Mouse (Mus musculus) thymus, postnatal 4 days (tissue): Measurements from ENCODE around the gene Rpa3.

Experiments used
- DNase-seq: peaks from one replicate; pipeline ENCODE4 v3.0.0; 2021

Gene Rpa3

DNA sequence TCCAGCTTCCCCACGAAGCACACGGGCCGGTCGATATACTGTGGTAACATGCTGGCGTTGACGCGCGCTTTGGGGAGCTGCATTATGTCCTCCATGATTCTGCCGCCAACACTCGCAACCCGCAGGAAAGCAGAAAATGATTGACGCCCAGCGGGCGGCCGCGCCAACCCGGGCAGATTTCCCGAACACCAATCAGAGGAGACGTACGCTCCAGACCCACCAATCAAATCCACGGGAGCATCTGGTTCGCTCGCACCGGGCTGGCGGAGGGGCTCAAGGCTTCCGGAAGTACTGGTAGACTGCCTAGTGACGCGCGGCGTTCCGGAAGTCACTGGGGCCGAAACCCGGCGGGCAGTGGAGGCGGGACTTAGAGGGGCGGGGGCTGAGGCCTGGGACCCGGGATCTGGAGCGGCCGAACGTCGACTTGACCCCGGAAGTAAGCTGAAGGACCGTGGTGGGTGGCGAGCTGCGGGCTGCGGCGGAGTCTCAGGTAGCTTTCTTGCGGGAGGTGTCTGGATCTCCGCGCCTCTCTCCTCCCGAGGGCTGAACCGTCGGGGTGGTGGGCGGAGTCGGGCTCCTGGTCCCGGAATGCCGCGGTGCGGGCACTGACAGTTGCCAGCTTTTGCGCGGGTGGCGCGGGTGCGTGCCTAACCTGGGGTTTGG lies at the start of gene Rpa3, which contains the start of the genes Umad1 and Gm45062:
Gene Rpa3 (minus strand): TSS at position 170 of the 663 bp plus-strand sequence.
Gene Umad1 (plus strand): TSS at position 285 of the 663 bp plus-strand sequence.
Gene Gm45062 (plus strand): TSS at position 447 of the 663 bp plus-strand sequence.
- DNase-seq = peak; percentile 93

DNA sequence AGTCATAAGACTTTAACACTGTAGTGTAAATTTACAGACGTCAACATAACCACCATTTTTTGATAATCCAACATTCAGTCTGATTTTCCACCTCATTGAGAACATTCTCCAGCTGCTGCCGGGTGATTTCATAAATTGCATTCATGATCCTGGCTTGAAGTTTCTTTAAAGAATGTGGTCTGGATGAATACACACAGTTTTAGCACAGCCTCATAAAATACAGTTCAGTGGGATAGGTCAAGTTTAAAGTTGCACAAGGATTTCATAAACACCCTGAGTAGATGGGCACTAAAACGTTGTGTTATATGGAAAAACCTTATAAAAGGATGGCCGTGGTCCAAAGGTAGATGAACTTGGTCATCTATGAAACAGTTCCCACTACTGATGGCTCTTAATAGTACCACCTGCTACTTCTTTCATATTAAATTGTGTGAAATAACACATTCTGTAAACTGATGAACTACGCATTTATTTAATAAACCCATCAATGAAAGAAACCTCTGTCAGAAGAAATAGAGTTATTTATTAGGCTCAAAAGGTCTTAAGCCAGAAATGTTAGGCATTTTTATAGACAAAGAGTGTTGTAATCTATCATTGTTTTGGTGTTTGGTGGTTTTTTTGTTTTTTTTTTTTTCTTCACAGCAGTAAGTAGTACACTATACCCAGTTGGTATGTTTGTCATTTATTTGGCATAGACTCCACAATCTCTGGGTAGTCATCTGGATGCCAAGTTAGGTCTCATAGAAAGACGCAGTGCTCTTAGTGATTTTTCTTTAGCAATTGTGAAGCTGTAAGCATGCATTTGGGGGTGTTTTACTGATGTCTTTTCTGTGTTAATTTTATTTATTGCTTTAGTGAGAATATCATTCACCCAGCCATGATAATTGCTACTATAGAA lies 49.2 kb upstream of the Rpa3 start:
- no peak for DNase-seq

DNA sequence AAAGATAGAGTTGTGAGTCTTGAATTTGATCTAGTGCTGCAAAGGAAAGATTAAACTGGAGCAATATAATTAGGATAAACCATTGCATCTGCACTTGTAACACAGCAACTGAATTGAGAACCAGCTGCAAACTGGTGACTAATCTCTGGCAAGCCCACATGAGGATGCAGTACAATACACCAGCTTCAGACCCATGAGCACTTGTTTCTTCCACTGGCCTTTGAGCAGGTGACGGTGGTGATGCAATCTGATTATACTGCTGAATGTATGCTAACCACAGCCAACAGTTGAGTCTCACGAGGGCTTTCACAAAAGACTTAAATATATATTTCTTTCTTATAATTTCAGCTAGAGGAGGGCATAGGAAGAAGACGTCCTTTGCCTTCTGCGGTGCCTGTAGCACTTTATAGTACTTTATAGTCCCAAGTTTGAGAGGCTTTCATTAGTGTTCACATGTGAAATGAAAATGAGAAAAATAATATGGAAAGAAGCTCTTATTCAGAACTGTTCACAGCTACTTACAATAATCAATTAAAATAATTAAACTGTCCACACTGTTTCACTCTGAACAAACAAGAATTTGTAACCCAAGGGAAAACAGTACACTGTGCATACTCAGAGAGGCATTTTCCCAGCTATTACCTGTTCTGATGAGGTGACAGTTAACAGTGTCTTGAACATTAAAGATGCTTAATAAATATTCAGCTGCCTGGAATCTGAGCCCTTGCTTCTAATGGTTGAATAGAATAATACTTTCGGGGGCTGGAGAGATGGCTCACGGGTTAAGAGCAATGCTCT lies 40.3 kb upstream of the Rpa3 start:
- peak; percentile 42 for DNase-seq

DNA sequence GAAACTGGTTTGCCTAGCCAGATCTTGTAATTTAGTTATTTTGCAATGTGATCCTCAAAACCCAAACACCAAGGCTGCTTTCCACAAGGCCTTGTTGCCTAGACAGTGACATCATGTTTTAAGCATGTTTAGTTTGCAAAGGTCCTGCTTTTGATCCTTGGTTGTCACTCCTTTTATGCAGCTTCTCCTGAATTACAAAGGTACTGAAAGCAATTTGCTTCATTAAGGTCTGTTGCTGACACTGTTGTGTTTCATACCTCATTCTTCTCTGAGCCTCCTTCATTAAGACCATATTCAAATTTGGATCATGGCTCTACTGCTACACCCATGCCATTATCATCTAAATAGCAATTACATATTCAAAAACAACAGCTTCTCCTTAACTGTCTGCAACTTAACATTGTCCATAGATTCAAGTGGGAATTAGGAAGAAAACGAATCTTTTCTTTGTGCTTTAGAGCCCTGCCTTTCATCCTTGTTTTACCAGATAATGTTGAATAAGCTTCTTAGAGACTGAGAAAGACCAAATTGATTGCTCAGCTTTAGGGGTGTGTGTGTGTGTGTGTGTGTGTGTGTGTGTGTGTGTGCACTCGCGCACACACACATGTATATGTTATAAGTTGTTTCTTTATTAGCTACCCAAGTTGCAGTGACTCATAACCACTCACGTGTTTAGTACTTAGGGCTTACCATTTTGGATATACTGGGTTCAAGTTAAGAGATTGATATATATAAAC lies 35.2 kb upstream of the Rpa3 start:
- DNase-seq = no peak

DNA sequence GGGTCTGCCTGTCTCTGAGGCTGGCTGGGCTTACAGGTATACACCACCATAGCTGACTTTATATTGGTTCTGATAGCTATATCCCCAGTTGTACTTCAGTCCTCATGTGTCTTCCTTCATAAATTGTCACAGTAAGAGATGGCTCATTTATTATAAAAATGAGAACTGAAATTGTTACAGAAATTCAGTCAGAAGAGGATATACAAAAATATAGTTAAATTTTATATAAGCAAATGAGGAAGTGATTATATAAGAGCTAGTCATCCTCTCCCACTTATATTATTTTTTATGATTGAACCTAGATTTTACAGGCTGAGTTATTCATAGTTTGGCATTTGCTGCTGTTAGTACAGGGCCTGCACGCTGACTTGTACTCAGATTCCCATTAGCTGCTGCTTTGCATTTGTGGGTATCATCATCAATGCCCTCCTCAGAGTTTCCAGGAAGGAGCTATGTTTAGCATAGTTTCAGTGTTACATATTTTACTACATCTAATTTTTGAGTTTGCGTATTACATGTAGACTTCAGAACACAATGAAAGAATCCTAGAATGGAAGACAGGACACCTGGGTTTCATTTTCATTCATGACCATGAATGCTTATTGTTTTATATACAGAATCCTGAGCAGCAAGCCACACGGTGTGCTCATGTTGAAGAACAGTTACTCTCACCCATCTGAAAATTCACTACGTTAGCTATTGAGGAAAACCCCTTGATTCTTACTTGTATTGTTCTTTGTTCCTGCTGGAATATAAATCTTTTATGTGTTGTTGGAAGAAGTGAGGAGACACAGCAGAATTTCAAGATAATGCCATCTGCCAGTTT lies 30.0 kb upstream of the Rpa3 start:
- no peak for DNase-seq

DNA sequence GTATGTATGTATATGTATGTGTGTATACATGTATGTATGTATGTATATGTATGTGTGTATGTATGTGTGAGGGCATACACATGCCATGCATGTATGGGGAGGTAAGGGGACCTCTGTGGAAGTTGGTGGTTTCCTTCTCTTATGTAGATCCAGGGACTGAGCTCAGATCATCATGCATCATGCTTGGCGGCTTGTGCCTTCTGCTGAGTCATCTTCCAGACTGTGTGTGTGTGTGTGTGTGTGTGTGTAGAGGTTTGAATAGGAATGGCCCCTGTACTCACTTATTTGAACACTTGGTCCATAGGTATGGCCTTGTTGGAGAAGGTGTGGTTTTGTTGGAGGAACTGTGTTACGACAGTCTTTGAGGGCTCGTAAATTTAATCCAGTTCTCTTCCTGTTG lies 27.2 kb upstream of the Rpa3 start:
- no peak for DNase-seq

DNA sequence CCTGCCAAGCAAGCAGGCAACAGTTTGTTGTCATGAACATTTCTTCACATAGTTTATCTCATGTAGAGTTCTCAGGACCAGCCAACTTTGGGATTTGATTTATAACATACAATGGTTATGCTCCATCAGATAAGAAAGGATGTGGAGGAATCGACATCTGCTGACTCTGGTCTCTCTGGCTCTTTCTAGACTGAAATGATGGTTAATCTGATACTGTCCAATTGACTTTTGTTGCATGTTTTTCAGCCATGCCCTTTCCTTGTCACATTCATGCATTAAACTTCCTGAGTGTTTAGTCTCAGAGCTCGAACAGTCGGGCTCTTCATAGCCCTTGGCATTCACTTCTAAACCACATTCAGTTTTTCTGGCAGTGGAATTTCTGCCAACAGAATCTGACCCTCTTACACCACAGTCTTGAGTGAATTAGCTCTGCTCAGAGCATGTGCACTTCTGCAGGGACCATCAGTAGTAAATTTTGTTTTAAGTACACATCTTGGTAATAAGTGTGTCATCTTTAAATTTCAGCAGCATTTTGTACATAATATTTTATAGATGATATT lies 26.5 kb upstream of the Rpa3 start:
- DNase-seq = no peak

DNA sequence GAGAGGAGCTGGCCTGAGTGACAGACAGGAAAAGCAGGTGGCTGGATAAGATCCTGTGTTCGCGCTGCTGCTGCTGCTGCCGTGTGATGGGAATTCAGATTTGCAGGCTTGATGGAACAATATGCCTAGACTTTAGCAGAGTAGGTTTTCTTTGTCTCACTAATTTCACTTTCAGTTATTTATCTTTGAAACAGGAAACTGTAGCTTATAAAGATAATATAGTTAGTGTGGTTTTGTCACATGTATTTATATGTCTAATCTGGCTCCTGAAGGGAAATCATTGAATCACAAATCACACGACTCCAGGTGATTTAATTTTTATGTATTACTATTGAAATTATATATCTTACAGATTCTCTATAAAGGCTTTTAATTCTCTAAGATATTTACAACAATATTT lies 24.3 kb upstream of the Rpa3 start:
- no peak for DNase-seq

DNA sequence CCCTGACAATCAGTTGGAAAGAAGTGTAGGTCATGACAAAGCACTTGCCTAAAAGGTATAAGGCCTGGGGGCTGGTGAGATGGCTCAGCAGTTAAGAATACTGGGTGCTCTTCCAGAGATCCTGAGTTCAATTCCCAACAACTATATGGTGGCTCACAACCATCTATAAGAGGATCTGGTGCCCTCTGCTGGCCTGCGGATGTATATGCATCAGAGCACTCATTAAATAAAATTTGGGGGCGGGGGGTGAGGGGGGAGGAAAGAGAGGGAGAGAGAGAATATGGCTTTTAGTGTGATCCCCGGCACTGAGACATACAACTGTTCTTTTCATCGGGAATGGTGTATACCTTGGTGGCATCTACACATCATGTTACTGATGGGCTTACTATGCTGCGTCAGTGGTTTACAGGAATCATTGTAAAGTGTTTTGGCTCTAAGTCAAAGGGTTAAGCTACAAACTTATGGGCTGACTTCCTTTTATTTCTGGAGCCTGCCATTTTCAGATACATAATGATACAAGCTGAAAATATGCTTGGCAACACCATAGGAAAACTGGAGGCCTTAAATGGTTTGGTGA lies 19.5 kb upstream of the Rpa3 start:
- DNase-seq = peak; percentile 76

DNA sequence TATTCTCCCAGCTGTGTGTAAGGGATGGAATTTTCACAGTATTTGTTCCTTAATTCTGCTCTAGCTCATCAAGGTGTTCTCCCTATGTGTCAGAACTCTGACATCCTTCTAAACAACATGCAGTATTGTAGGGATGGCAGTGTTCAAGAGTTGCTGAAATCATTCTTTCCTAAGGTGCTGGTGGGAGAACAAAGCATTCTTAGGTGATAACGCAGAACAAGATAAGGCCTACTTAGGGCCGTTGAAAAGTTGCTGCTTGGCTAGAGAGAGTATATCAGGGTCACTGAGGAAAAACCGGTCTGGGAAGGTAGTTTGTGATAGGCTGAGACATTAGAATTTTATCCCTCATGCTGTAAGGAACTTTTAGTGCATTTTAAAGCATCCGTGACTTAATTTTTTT lies 17.5 kb upstream of the Rpa3 start:
- no peak for DNase-seq

DNA sequence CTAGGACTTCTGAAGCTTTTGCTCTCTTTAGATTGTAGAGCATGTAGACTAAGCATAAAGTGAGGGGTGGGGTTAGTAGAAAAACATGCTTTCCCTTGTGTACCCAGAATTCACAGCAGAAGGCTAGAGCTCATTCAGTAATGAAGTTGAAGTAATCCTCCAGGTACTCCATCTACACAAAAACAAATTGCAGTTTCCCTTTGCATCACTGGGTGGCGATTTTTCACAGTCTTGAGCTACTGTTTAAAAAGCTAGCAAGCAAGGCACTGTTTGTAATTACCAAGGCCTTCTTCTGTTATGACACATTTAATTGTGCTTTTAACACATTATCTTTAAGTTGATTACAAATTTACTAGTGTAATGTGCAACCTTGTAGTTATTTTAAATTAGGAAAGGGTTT lies 16.1 kb upstream of the Rpa3 start:
- peak; percentile 89 for DNase-seq

DNA sequence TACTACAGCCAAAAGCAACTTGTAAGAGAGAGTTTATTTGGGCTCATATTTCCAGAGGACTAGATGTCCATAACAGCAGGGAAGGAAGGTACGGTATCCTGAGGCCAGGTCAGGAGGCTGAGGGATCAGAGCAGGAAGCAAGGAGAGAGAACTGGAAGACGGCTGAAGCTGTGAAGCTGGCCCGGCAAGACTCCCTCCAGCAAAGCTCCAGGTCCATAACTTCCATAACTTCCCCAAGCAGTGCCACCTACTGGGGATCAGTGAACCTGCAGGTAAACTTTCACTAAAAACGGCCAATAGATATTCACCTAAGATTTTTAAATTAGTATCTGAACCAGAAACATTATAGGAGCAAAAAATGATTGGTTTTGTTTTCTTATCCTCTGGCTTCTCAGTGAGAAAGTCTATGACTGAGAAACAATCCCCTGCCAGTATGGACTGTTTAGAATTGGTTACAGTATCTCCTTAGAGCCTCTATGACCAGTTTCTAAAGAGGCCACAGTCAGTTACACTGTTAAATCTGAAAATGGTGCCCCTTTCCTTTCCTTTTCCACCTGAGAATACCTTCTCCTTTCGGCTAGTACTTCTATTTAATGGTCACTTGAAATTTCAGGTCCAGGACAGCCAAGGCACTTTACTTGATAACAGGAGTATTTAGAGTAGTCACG lies 15.5 kb upstream of the Rpa3 start:
- peak; percentile 74 for DNase-seq

DNA sequence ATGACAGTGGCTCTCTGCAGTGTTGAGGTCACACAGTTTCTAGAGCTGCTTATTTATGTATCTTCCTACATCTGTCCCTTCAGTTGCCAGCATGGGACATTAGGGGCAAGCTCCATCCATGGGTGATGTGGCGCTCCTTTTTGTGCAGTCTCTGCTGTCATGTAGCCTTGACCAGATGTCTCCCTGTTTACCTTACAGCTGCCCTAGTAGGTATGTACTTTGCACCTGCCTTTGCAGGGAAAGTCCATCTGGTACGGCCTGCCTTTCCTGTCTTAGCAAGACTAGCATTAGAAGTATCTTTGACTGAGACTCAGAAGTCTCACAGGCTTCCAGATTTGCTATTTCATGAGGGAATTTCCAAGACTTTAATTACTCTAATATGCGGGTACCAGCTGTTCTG lies 12.1 kb upstream of the Rpa3 start:
- no peak for DNase-seq

DNA sequence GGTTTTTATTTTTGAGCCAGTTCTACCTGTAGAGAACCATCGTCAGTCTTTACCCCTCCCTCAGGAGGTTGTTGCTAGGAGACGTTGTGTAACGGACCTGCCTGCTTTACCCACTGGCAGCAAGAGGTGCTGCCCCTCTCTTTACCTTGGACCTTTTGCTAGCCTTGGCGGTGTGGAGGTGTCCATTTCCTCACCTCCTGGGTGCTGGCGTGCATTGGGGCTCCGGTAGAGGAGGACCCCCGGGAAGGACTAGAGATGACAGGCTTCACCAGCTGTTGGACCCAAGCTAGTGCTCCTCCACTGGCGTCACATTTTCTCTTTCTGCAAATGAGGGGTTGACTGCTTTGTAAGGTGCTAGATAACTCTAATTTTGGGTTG lies 683 bp upstream of the Rpa3 start:
- DNase-seq = no peak

DNA sequence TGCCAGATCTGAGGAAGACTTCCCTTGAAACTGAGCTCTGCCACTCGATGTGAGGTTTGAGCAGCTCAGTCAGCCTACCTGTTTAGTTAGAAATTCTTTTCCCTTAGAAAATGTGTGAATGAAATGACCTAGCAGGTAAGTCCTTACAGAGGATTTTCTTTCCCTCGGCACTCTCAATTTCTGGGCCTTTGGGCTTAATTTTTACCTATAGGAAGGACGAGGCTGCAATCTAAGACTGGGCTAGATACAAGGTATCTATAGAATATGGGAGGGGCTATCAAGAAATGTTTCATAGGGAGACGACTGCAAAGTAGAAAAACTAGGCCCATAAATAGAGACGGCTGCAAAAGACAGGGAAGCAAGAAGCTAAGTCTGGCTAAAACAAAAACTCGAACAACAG lies 657 bp downstream of the Rpa3 start:
- DNase-seq = no peak

DNA sequence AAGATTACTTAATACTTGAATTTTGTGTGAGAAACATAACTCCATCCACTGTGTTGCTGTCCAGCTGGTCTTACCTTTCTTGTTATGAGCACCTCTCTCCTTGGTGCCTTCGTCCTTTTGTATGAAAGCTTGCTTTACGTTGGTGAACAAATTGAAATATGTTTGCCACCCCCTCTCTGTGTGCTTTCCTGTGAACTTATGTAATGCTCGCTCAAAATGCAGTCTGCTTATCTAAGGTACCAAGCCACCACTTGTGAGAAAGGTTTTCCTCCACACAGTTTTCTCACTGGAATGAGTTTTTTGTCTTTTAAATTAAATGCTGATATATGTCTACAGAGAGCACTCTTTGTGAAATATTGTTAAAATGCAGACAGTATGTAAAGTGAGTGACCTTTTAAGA lies 30.4 kb downstream of the Rpa3 start:
- DNase-seq = no peak

DNA sequence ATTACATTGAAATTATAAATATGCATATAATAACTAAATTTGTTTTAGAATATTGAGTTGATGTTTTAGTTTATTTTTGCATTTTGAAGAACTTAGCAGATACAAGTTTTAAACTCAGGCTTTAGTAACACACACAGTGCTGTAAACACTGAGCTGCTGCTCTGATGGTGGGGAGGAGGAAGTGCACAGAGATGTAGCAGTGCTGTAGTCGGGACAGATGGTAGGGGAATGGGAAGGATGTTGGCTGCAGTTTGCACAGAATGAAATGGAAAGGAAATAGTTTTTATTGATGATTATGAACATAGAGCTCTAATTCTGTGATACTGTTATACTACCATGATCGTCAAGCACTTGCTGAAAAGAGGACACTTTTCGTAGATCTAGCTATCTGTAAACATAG lies 31.9 kb downstream of the Rpa3 start:
- DNase-seq = no peak

DNA sequence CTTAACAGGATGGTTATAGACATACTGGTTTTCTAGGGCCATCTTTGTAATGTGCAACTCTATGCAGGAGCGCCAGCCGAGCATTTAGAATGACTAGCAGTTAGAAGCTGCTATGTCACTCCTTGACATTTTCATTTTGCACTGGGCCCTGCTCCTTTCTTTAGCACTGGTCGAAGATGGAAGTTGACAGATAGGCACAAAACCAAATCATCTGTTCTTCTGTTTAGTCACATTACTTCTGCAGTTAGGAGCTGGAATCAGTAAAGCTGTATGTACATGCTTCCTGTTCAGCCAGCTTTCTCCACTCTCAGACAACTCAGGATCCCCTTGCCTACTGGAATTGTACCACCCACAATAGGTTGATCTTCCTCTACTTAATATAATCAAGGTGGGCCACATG lies 48.3 kb downstream of the Rpa3 start:
- no peak for DNase-seq

DNA sequence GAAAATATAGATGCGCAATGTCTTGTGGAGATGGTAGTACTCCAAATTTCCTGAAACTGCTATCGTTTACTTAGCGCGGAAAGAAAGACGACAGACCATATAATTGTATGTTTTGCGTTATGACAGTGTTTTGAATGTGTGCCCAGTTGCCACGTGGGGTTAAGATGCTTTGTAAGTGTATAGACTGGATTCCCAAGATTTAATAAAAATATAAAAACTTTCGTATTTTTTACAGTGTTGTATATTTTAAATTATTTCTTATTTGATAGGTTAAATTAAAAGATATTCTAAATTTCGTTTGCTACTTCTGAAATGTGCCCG lies 49.1 kb downstream of the Rpa3 start:
- no peak for DNase-seq

DNA sequence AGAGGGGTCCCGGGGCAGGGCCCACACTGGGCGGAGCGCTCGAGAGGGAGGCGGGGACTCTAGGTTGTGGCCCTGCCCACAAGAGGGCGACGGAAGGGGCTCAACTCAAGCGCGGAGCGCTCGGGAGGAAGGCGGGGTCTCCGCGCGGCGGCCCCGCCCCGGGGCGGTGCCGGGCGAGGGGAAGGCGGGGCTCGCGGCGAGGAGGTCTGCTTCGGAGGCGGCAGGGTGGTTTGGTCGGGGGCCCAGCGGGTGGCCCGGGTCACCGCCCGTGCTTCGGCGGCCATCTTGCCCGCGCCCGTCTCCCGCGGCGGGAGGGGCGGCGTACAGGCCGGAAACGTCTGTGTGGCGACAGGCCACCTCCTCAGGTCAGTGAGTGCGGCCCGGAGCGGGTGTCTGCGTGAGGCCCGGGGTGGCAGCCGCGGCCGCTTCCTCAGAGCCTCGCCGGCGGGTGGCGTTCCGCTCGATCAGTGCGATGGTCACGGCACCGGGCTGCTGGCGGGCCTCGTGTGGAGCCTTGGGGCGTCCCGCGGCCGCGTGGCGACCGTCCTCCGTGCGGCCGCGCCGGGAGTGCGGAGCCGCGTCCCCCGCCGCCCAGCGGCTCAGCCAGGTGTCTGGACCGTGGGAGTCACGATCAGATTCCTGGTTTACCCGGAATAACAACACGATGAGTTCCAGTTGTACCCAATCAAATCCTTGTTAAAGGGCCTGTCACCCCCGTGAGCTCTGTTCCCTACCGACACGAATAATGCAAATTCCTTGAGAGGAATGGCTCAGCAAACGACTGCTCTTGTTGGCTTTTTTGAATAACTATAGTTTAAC lies 49.7 kb downstream of the Rpa3 start, which contains the start of gene Mios:
Gene Mios (plus strand): TSS at position 176 of the 819 bp plus-strand sequence.
- DNase-seq = peak; percentile 92
